Mouse (Mus musculus): ENCODE data around the gene Tmprss7.

Gene Tmprss7

GRCm38 (mm10) chr16:45629497-45630105 lies 63.9 kb downstream of the Tmprss7 start:
- no peak for DNase-seq (ENCODE audit: low read depth, low spot score)

- no peak for DNase-seq (ENCODE audit: low read depth, low spot score)
Observed at GRCm38 (mm10) chr16:45625342-45625741, 68.1 kb downstream of the Tmprss7 start.

DNA sequence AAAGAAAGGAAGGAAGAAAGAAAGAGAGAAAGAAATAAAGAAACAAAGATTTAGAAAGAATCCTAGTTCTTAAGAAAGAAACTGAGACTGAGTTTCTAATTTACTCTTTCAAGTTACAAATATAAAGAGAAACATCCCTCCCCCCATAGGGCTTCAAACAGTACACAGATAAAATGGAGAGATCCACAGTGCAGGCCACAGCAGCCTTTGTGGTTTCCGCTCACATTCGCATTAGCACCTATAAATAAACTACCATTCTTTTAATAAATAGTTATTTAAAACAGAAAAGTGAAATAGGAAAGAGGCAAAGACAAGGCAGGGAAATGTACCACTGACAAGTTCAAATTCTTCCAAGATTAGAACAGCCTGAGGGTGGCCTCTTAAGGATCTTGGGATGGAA lies 68.7 kb downstream of the Tmprss7 start:
- DNase-seq (ENCODE audit: low read depth, low spot score), result no peak

- no peak for DNase-seq (ENCODE audit: low read depth, low spot score)
Observed at GRCm38 (mm10) chr16:45623230-45623629, 70.2 kb downstream of the Tmprss7 start.

- no peak for DNase-seq (ENCODE audit: low read depth, low spot score)
Observed at GRCm38 (mm10) chr16:45619751-45620375, 73.6 kb downstream of the Tmprss7 start.

GRCm38 (mm10) chr16:45615944-45616343 lies 77.5 kb downstream of the Tmprss7 start:
- DNase-seq (ENCODE audit: low read depth, low spot score), result no peak

DNA sequence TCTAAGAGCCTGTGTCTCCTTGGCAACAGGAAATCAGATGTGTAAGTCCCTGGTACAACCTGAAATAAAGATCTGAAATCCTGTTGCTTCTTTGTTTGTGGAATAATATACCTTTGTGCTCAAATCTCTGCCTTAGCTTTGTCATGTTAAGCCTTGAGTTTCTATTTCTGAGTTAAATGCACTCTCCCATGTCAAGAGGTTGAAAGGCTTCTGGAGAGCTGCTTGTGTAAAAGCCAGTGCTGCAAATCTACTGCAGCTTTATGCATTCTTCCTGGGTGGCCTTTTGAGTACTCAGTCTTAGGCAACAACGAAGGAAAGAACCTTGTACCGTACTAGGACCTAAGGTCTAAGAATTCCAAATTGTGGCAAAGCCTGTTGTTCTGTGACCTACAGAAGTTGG lies 80.2 kb downstream of the Tmprss7 start:
- DNase-seq (ENCODE audit: low read depth, low spot score), result peak; percentile 14

DNA sequence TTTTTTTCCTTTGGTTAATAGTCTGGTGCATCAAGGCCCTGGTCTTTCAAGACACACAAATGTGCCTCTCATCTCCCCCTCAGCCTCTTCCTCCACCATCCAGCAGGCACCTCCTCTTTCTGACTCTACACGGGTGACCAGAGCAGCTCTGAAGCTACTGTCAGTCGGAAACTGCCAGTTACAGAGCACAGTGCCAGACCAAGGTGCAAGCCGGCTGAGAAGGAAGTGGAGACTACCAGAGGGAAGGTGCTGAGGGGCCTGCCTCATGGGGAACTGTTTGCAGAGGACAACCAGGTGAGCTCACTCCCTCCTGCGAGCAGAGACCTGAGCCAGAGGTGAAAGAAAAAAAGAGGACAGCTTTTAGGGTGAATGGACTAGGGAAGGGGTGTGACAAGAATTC lies 83.2 kb downstream of the Tmprss7 start, which contains the start of gene Gcsam:
TSS of gene Gcsam (plus strand) at position 114 of the 400 bp plus-strand sequence.
- no peak for DNase-seq (ENCODE audit: low read depth, low spot score)

GRCm38 (mm10) chr16:45609300-45609699 lies 84.2 kb downstream of the Tmprss7 start:
- DNase-seq (ENCODE audit: low read depth, low spot score), result no peak

DNA sequence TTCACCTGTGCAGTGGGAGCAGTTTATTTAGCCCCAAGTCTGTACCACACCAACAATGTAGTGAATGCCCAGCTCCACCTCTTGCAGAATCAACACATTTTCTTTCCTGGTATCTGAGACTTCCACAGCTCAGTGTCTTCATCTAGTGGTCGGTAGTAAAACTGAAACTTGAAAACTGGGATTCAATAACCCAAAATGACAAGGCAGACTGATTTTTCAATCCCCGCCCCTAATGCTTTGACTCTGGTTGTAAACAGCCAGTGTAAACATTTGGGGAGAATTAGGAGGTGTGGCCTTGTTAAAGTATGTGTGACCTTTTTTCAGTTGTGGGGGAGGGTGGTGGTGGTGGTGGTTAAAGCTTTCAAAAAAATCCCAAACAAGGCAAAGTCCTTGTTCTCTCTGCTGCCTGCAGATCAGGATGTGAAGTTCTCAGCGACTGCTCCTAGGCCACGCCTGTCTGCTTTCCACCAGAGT lies 84.9 kb downstream of the Tmprss7 start:
- peak; percentile 14 for DNase-seq (ENCODE audit: low read depth, low spot score)

Measured in brain, embryonic 18.5 days (tissue).